Mouse (Mus musculus): ENCODE measurements at regions not wholly inside any gene's neighbourhood (a gene's known extent, or its start where the extent isn't known, plus 50 kb on each side); places are given as distances from the start of the nearest gene placed in this dataset.

- intact Hi-C loops (cut with DNase I), result no loop called here
- DNase-seq, result no peak
Measured at GRCm38 (mm10) chr11:79767111-79767510, 176.1 kb downstream of the Rab11fip4 start.

GRCm38 (mm10) chr11:79766036-79766435, 175.0 kb downstream of the Rab11fip4 start:
- no peak for DNase-seq
- intact Hi-C loops (cut with DNase I), result no loop called here

GRCm38 (mm10) chr11:79765396-79765795, 174.4 kb downstream of the Rab11fip4 start:
- intact Hi-C loops (cut with DNase I), result no loop called here
- DNase-seq, result no peak

- no peak for DNase-seq
- intact Hi-C loops (cut with DNase I), result no loop called here
Measured at GRCm38 (mm10) chr11:79764026-79764425, 173.0 kb downstream of the Rab11fip4 start.

- intact Hi-C loops (cut with DNase I), result no loop called here
- no peak for DNase-seq
Measured at GRCm38 (mm10) chr11:79762654-79763053, 171.6 kb downstream of the Rab11fip4 start.

GRCm38 (mm10) chr11:79762027-79762426, 171.0 kb downstream of the Rab11fip4 start:
- DNase-seq, result no peak
- intact Hi-C loops (cut with DNase I), result no loop called here

- intact Hi-C loops (cut with DNase I), result no loop called here
- DNase-seq, result no peak
Measured at GRCm38 (mm10) chr11:79760533-79760932, 169.5 kb downstream of the Rab11fip4 start.

GRCm38 (mm10) chr11:79758281-79758680, 167.3 kb downstream of the Rab11fip4 start:
- intact Hi-C loops (cut with DNase I), result no loop called here
- no peak for DNase-seq

- intact Hi-C loops (cut with DNase I), result no loop called here
- DNase-seq, result no peak
Measured at GRCm38 (mm10) chr11:79757513-79758071, 166.6 kb downstream of the Rab11fip4 start.

- intact Hi-C loops (cut with DNase I), result no loop called here
- no peak for DNase-seq
Measured at GRCm38 (mm10) chr11:79756305-79756846, 165.4 kb downstream of the Rab11fip4 start.

- intact Hi-C loops (cut with DNase I), result no loop called here
- no peak for DNase-seq
Measured at GRCm38 (mm10) chr11:79753491-79753890, 162.5 kb downstream of the Rab11fip4 start.

GRCm38 (mm10) chr11:79752717-79753480, 161.9 kb downstream of the Rab11fip4 start:
- intact Hi-C loops (cut with DNase I), result no loop called here
- DNase-seq, result no peak

- intact Hi-C loops (cut with DNase I), result no loop called here
- DNase-seq, result no peak
Measured at GRCm38 (mm10) chr11:79751751-79752716, 161.0 kb downstream of the Rab11fip4 start.

- intact Hi-C loops (cut with DNase I), result no loop called here
- DNase-seq, result no peak
Measured at GRCm38 (mm10) chr11:79750943-79751342, 159.9 kb downstream of the Rab11fip4 start.

GRCm38 (mm10) chr11:79749755-79750434, 158.9 kb downstream of the Rab11fip4 start:
- intact Hi-C loops (cut with DNase I), result no loop called here
- no peak for DNase-seq

GRCm38 (mm10) chr11:79749141-79749540, 158.1 kb downstream of the Rab11fip4 start:
- intact Hi-C loops (cut with DNase I), result no loop called here
- DNase-seq, result no peak

- intact Hi-C loops (cut with DNase I), result no loop called here
Measured at GRCm38 (mm10) chr11:79748606-79749125, 157.7 kb downstream of the Rab11fip4 start.

GRCm38 (mm10) chr11:79747801-79748200, 156.8 kb downstream of the Rab11fip4 start:
- DNase-seq, result no peak
- intact Hi-C loops (cut with DNase I), result no loop called here

More at GRCm38 (mm10) chr11:79748606-79749125, 157.7 kb downstream of the Rab11fip4 start:
- DNase-seq, result no peak

Data from gastrocnemius, postnatal 36 days (tissue).